Mouse (Mus musculus) stomach, embryonic 14.5 days (tissue): ENCODE measurements around the gene Mthfd1. TPM values are rescaled to one million over a fixed set of nuclear protein-coding genes. Genes with fewer than 3 reads are reported as not detected.

Source experiments
- ATAC-seq: fragments of 200-750 bp; cut with Nextera tagmentation; 2 replicates; pipeline ENCODE4 v1.8.0; 2017; ENCODE audit warnings: low read depth, moderate TSS enrichment; ENCODE audit not compliant: insufficient number of reproducible peaks, insufficient read depth, low FRiP score
- H3K27ac ChIP-seq: fragments of 300-500 bp; sonication (generic); 2 replicates; pipeline ENCODE4 v1.5.1; 2014; ENCODE audit warnings: mild to moderate bottlenecking, low read length, moderate library complexity, mixed read lengths
- H3K27me3 ChIP-seq: fragments of 300-500 bp; sonication (generic); 2 replicates; pipeline ENCODE4 v1.6.1; 2014; ENCODE audit warnings: low read length, control low read depth, mixed read lengths; ENCODE audit not compliant: control insufficient read depth, insufficient read depth
- H3K36me3 ChIP-seq: fragments of 300-500 bp; sonication (generic); 2 replicates; pipeline ENCODE4 v1.6.1; 2014; ENCODE audit warnings: mild to moderate bottlenecking, control low read depth, low read length, moderate library complexity, mixed read lengths; ENCODE audit not compliant: control insufficient read depth, insufficient read depth
- H3K4me1 ChIP-seq: fragments of 300-500 bp; sonication (generic); 2 replicates; pipeline ENCODE4 v1.6.1; 2014; ENCODE audit warnings: low read length, control low read depth, mixed read lengths; ENCODE audit not compliant: control insufficient read depth, insufficient read depth
- H3K4me2 ChIP-seq: fragments of 300-500 bp; sonication (generic); replicated peaks from 2 replicates; pipeline ENCODE4 v1.6.1; 2014; ENCODE audit warnings: low read depth, low read length, control low read depth
- H3K4me3 ChIP-seq: fragments of 300-500 bp; sonication (generic); 2 replicates; pipeline ENCODE4 v1.5.1; 2014; ENCODE audit warnings: low read depth, low read length, control low read depth
- H3K9ac ChIP-seq: fragments of 300-500 bp; sonication (generic); replicated peaks from 2 replicates; pipeline ENCODE4 v1.6.1; 2014; ENCODE audit warnings: low read depth, mild to moderate bottlenecking, control low read depth, low read length, moderate library complexity, mixed read lengths
- H3K9me3 ChIP-seq: fragments of 300-500 bp; sonication (generic); 2 replicates; pipeline ENCODE4 v1.6.1; 2016; ENCODE audit warnings: low read depth, low read length, control low read depth; ENCODE audit not compliant: control insufficient read depth
- WGBS: fragments of 180-500 bp; shearing (Covaris S2); extraction: QIAGEN DNeasy Blood & Tissue Kit; methylation state at CpG from one replicate; pipeline ENCODE4 v1.1.7; 2014; 5-methylcytosine and 5-hydroxymethylcytosine counted together
- polyA plus RNA-seq: library from polyadenylated mRNA; unstranded; fragments of >200 nt; fragmentation: Nextera tagmentation; extraction: Ambion mirVana; gene quantifications from 2 replicates; pipeline ENCODE4 v1.2.1, GENCODE M21; 2014

Gene Mthfd1
- polyA plus RNA-seq, 1 experiment from 2014 or later: 76.7 TPM

DNA sequence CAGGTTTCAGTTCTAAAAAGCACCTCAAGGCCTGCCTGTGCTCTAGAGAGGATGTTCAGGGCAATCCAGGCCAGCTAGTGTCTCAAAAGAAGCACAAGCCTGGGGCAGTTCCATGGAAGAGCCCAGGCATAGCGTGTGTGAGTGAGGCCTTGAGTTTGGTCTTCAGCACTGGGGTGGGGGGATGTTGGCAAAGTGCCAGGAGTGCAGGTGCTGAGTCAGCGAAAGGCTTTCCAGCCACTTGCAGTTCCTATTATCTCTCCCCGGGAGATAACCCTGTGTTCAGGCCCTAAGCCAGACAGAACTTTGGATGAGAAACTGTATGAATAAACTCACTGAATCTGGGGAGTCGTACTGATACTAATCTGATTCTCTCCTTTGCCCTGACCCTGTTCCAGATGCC lies 27.0 kb downstream of the Mthfd1 start:
- Histone ChIP-seq H3K4me1 (no peaks in the 10 kb centered on the region), H3K27ac (no peak overlapping the region), H3K27me3 (no peaks in the 10 kb centered on the region), H3K9me3 (no peaks in the 10 kb centered on the region), H3K36me3 (peaks cover 33% of the 10 kb centered on the region), H3K4me2 (no peak overlapping the region), H3K9ac (no peak overlapping the region), H3K4me3 (no peak overlapping the region)
- ATAC-seq: no peak
- WGBS: 51% methylated on average over 4 of the region's 4 CpGs

- ATAC-seq: no peak
- H3K36me3 ChIP-seq: peaks cover 33% of the 10 kb centered on the region
- H3K27ac ChIP-seq: no peak overlapping the region
- H3K9ac ChIP-seq: no peak overlapping the region
- H3K27me3 ChIP-seq: no peaks in the 10 kb centered on the region
- no peaks in the 10 kb centered on the region for H3K9me3 ChIP-seq
- H3K4me2 ChIP-seq: no peak overlapping the region
- H3K4me3 ChIP-seq: no peak overlapping the region
- WGBS: 91% methylated on average over 17 of the region's 17 CpGs
- H3K4me1 ChIP-seq: no peaks in the 10 kb centered on the region
Measured at GRCm38 (mm10) chr12:76282532-76283173, 27.6 kb downstream of the Mthfd1 start.

- no peak overlapping the region for H3K4me3 ChIP-seq
- no peak for ATAC-seq
- H3K4me1 ChIP-seq: no peaks in the 10 kb centered on the region
- no peak overlapping the region for H3K4me2 ChIP-seq
- no peak overlapping the region for H3K27ac ChIP-seq
- 54% methylated on average over 6 of the region's 6 CpGs for WGBS
- no peaks in the 10 kb centered on the region for H3K9me3 ChIP-seq
- H3K36me3 ChIP-seq: peaks cover 31% of the 10 kb centered on the region
- no peaks in the 10 kb centered on the region for H3K27me3 ChIP-seq
- no peak overlapping the region for H3K9ac ChIP-seq
Measured at GRCm38 (mm10) chr12:76285418-76285817, 30.3 kb downstream of the Mthfd1 start.

DNA sequence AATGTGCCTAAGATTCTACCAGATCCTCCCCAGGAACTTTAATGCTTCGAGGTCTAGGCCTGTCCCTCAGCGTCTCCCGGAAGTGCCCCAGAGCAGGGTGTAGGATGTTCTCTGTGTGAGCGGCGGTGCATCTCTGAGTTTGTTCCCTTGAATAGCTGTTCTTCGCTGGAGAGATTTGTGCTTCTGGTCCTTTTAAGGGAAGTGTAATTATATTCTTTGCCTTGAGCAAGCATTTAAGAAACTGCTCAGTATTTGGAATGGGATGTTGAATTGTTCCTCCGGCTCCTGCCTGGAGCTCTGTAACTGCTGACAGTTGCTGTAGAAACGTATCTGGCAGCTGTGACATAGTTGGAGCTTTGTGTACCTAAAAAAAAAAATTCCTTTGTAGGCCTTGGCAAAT lies 32.9 kb downstream of the Mthfd1 start:
- peaks cover 46% of the 10 kb centered on the region for H3K36me3 ChIP-seq
- no peak overlapping the region for H3K4me3 ChIP-seq
- no peaks in the 10 kb centered on the region for H3K4me1 ChIP-seq
- ATAC-seq: no peak
- WGBS: 81% methylated on average over 8 of the region's 8 CpGs
- H3K4me2 ChIP-seq: no peak overlapping the region
- no peak overlapping the region for H3K9ac ChIP-seq
- no peak overlapping the region for H3K27ac ChIP-seq
- no peaks in the 10 kb centered on the region for H3K9me3 ChIP-seq
- H3K27me3 ChIP-seq: no peaks in the 10 kb centered on the region

- Histone ChIP-seq H3K27me3 (no peaks in the 10 kb centered on the region), H3K9ac (no peak overlapping the region), H3K36me3 (peaks cover 45% of the 10 kb centered on the region), H3K27ac (no peak overlapping the region), H3K4me2 (no peak overlapping the region), H3K4me3 (no peak overlapping the region), H3K4me1 (no peaks in the 10 kb centered on the region), H3K9me3 (no peaks in the 10 kb centered on the region)
- 83% methylated on average over 5 of the region's 5 CpGs for WGBS
- ATAC-seq: no peak
Measured at GRCm38 (mm10) chr12:76288494-76288893, 33.4 kb downstream of the Mthfd1 start.

DNA sequence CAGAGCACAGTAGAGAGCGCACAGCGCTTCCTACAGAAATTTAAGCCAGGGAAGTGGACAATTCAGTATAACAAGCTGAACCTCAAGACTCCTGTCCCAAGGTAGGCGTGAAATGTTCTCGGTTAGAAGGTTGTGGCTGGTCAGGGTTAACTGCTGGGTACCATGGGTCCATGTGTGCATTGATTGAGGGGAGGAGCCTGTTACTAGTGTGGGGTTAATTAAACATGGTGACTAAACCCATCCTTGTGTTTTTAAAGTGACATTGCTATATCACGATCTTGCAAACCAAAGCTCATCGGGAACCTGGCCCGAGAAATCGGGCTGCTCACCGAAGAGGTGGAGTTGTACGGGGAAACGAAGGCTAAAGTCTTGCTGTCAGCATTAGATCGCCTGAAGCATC lies 34.3 kb downstream of the Mthfd1 start:
- no peak overlapping the region for H3K9ac ChIP-seq
- WGBS: 93% methylated on average over 12 of the region's 12 CpGs
- no peak overlapping the region for H3K27ac ChIP-seq
- H3K4me2 ChIP-seq: no peak overlapping the region
- H3K9me3 ChIP-seq: no peaks in the 10 kb centered on the region
- no peaks in the 10 kb centered on the region for H3K4me1 ChIP-seq
- no peak overlapping the region for H3K4me3 ChIP-seq
- H3K36me3 ChIP-seq: peaks cover 40% of the 10 kb centered on the region
- ATAC-seq: no peak
- H3K27me3 ChIP-seq: no peaks in the 10 kb centered on the region

DNA sequence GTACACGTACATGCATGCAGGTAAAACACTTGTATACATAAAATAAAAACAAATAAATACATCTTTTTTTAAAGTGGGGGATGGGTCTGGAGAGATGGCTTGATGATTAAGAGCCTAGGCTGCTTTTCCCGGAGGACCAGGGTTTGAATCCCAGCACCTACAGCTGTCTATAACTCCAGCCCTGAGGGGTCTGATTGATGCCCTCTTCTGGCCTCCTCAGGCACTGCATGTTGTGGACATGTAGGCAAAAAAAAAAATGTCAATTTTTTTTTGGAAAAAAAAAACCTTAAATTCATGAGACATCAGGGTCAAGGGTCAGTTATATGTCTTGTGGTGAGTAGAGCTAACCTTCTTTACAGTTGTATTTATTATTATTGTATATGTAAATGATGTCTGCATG lies 35.2 kb downstream of the Mthfd1 start:
- no peak overlapping the region for H3K4me3 ChIP-seq
- H3K4me2 ChIP-seq: no peak overlapping the region
- ATAC-seq: no peak
- H3K4me1 ChIP-seq: no peaks in the 10 kb centered on the region
- no peak overlapping the region for H3K27ac ChIP-seq
- H3K36me3 ChIP-seq: peaks cover 41% of the 10 kb centered on the region
- no peaks in the 10 kb centered on the region for H3K9me3 ChIP-seq
- H3K9ac ChIP-seq: no peak overlapping the region
- H3K27me3 ChIP-seq: no peaks in the 10 kb centered on the region
- 91% methylated on average over 2 of the region's 2 CpGs for WGBS

DNA sequence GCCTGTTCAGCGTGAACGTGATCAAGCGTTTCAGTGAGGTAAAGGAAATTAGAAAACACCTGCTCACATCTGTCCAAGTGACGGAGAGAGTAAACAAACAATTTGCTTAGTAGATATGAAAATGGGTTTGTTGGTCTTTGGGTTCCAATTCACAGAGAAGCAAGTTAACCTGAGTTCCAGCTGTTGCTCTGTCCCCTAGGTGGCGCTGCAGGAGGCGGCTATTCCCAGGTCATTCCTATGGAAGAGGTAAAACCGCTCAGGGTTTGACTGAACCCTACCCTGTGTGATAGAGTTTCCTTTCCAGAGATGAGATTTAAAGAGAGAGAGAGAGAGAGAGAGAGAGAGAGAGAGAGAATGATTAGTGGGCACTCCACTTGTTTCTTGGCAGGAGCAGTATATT lies 38.1 kb downstream of the Mthfd1 start:
- Histone ChIP-seq H3K4me2 (no peak overlapping the region), H3K36me3 (peaks cover 52% of the 10 kb centered on the region), H3K9ac (no peak overlapping the region), H3K9me3 (no peaks in the 10 kb centered on the region), H3K27ac (no peak overlapping the region), H3K27me3 (no peaks in the 10 kb centered on the region), H3K4me3 (no peak overlapping the region), H3K4me1 (no peaks in the 10 kb centered on the region)
- ATAC-seq: no peak
- WGBS: 44% methylated on average over 7 of the region's 7 CpGs

DNA sequence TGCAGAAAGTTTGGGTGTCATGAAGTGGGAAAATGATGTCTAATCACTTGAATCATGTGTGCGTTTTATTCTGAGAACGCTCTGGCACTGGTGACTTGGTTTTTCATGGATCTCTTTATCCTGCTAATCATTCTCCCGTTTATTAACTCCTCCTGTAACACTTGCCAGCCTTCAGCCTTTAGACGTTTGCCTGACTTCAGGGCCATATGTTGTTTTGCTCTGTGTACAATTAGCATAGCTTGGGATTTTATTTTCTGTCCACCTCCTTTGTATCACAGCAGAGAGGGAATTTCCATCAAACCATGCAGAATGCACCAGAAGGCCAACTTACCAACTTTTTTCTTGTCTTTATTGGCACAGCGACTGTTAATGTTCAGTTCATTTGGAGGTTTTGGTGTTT lies 42.7 kb downstream of the Mthfd1 start:
- H3K36me3 ChIP-seq: peaks cover 50% of the 10 kb centered on the region
- H3K4me1 ChIP-seq: no peaks in the 10 kb centered on the region
- H3K27ac ChIP-seq: no peak overlapping the region
- H3K9ac ChIP-seq: no peak overlapping the region
- H3K9me3 ChIP-seq: no peaks in the 10 kb centered on the region
- ATAC-seq: no peak
- H3K4me3 ChIP-seq: no peak overlapping the region
- no peaks in the 10 kb centered on the region for H3K27me3 ChIP-seq
- 90% methylated on average over 5 of the region's 5 CpGs for WGBS
- H3K4me2 ChIP-seq: no peak overlapping the region
